Mouse (Mus musculus) heart, postnatal 10 days (tissue): ENCODE results near the gene Pdcd7. TPM values are rescaled to one million over a fixed set of nuclear protein-coding genes. Genes with fewer than 3 reads are reported as not detected.

Source experiments
- DNase-seq, 2 experiments: peaks; one replicate each; pipeline ENCODE4 v3.0.0; 2021
- intact Hi-C: fragments of 180-260 bp; cut with DNase I; formaldehyde crosslinking; loops from one replicate; pipeline ENCODE4 v1.15.1; 2025
- total RNA-seq, 2 experiments: library from RNA; stranded (reverse); gene quantifications; 2 replicates each; pipeline ENCODE4 v1.2.3; 2021

Gene Pdcd7
- total RNA-seq, 2 experiments from 2014 or later: 11.1 to 14.7 TPM

DNA sequence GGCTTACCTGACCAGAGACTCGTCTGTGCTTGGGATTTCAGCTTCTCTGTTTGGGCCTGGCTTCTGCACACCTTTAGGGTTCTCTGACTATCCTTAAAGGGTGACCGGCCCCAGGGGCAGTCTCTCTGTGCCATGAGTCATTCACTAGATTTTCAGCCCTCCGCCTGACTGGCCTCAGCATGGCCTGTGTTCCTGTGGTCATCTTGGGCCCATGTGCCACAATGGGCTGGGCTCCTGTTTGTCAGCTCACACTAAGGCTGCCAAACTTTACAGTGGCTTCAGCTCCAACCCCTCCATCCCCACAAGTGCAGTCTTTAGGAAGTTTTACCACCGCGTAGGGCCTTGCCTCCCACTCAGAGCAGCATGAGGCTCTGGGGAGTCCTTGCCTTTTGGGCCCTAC lies 7.3 kb downstream of the Pdcd7 start:
- no peak for DNase-seq
- intact Hi-C loops: no loop called here

GRCm38 (mm10) chr9:65356561-65356960 lies 10.7 kb downstream of the Pdcd7 start:
- no peak for DNase-seq
- intact Hi-C loops: no loop called here

GRCm38 (mm10) chr9:65356971-65357370 lies 11.1 kb downstream of the Pdcd7 start:
- DNase-seq: no peak
- intact Hi-C loops: no loop called here

DNA sequence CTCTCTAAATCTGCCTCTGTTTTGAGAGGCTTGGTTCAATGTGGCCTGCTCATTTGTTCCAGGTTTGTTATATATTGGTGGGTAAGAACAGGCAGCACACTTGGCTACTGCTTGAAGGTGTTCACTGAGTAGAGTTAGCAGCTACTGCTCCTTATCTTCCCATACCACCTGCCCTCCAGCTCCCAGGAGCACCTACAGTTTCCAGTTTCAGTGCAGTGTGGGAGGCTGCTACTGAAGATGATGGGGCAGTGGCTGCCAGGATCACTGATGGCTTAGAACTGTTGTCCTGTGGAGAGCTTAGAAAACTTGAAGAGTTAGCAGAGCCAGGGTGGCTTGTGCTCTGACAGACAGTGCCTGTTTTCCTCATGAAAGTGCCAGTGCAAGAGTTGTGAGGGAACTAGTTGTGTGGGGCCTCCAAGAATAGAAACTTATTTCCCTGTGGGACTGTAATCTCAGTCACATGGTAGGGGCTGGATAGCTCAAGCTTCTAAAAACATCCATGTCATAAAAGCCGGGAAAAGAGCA lies 13.1 kb downstream of the Pdcd7 start:
- intact Hi-C loops: no loop called here
- DNase-seq: peak; percentile 28 to 32

- no peak for DNase-seq
- intact Hi-C loops: no loop called here
Observed at GRCm38 (mm10) chr9:65360641-65361448, 14.9 kb downstream of the Pdcd7 start, which contains the start of gene Ubap1l. Ubap1l (plus strand) TSS chr9:65361041.

- intact Hi-C loops: no loop called here
- no peak for DNase-seq
Observed at GRCm38 (mm10) chr9:65363684-65364083, 17.8 kb downstream of the Pdcd7 start.

GRCm38 (mm10) chr9:65365721-65366120 lies 19.8 kb downstream of the Pdcd7 start:
- no peak for DNase-seq
- intact Hi-C loops: no loop called here

DNA sequence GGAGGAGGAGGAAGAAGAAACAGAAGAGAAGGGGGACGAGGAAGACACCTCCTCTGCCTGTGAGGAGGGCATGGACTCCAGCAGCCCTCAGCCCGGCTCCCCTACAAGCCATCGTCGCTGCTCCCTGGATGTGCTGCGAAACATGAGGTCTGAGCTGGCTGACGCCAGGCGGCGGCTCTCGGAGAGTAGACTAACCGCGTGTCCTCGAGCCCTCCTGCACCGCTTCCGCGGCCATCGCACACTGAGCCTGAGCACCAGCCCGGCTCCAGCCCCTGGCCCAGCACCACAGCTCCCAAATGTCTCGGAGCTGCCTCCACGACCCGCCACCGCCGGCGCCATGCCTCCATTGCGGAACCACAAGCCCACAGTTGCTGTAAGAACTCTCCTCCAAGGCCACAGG lies 25.9 kb downstream of the Pdcd7 start:
- intact Hi-C loops: loop anchor here (2.0 kb wide), 1 partner anchor 61 kb away; no protein-coding TSS in a partner anchor

DNA sequence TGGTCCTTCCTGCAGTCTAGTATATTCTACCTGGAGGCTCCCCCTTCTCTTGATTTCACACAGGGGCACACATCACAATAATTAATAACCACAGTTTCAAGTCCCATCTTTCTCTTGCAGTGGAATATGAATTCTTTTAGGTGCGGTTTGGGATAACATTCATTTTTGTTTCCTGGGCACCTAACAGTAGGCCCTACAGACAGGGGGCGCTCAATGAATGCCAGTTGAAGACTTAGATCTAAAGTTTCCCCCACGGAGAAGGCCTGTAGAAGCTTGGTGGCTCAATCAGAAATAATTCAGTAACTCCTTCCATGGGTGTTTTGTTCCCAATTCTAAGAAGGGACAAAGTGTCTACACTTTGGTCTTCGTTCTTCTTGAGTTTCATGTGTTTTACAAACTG lies 26.5 kb downstream of the Pdcd7 start:
- intact Hi-C loops: loop anchor here (2.0 kb wide), 1 partner anchor 60 kb away; no protein-coding TSS in a partner anchor
- peak in 1 of 2 experiments; percentile 68 for DNase-seq

More for the DNA sequence above, 25.9 kb downstream of the Pdcd7 start:
- DNase-seq: no peak

- intact Hi-C loops: no loop called here
- DNase-seq: peak; percentile 59 to 60
Observed at GRCm38 (mm10) chr9:65374468-65375162, 28.7 kb downstream of the Pdcd7 start.

DNA sequence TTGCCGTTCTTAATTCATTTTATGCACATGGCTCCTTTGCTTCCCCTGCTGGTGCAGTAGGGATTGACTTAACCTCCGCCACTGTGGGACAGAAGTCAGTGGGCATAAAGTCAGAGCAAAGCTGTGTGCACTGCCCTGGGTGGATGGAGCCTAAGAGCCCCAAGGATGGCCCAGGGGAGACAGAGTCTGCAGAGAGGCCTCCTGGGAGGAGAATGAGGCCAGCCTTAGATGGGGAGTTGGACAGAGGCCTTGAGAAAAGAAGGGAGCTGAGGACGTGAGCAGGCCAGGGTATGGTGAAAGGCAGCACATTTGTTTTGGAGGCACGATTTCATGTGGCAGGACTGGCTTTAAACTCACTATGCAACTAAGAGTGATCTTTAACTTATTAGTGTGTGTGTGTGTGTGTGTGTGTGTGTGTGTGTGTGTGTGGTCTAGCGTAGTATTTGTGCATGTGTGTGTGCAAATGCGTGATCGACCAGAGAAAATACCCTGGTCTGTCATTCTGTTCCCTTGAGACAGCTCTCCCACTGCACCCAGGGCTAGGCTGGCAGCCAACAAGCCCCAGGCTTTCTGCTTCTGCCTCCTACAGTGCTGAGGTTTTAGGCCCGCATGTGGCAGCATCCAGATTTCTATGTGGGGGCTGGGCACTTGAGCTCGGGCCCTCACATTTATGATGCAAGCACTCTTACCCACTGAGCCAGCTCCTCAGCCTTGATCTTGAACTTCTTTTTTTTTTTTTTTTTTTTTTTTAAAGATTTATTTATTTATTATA lies 29.4 kb downstream of the Pdcd7 start:
- DNase-seq: no peak
- intact Hi-C loops: no loop called here

DNA sequence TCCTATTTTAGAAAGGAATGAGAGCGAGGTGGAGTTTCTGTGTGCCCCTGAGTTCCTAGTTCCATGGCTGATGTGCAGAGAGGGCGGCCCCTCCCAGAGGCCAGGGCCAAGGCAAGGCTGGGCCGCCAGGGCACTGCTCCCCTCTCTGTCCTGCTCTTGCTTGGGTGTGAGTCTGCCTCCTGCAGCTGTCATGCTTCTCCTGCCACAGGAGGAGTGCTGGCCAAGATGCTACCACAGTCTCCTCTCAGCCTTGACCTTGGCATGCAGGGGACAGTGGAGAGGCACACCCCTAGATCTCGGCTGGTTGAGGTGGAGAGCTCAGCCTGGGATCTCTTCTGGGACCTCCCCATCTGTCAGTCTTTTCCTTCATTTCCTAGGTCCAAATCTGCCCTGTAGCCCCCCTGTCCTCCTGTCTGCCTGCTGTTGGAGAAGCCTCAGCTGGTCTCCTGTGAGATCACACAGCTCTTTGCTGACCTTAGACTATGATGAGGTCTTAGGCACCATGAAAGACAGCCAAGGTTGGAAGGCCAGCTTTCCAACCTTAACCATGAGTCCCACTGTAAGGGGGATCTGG lies 35.2 kb downstream of the Pdcd7 start:
- DNase-seq: no peak
- intact Hi-C loops: no loop called here

- no peak for DNase-seq
- intact Hi-C loops: no loop called here
Observed at GRCm38 (mm10) chr9:65382031-65382750, 36.3 kb downstream of the Pdcd7 start.

DNA sequence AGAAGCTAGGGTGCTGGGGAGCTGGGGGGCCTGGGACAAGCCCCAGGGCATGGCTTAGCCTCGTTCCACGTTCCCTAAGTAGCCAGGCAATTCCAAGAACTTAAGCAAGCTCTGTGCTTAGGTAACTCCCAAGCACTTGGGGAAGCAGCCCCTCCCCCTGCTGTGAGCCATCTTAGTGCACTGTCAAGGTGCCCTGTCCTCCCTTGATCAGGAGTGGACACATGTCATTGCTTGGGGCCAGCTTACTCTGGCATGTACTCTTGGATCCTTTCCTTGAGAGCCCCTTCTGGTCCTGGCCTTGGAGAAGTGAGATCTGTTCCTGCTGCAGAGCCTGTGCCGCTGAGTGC lies 36.8 kb downstream of the Pdcd7 start:
- intact Hi-C loops: no loop called here
- DNase-seq: no peak

- intact Hi-C loops: no loop called here
- DNase-seq: peak; percentile 60 to 61
Observed at GRCm38 (mm10) chr9:65384276-65384675, 38.4 kb downstream of the Pdcd7 start.

DNA sequence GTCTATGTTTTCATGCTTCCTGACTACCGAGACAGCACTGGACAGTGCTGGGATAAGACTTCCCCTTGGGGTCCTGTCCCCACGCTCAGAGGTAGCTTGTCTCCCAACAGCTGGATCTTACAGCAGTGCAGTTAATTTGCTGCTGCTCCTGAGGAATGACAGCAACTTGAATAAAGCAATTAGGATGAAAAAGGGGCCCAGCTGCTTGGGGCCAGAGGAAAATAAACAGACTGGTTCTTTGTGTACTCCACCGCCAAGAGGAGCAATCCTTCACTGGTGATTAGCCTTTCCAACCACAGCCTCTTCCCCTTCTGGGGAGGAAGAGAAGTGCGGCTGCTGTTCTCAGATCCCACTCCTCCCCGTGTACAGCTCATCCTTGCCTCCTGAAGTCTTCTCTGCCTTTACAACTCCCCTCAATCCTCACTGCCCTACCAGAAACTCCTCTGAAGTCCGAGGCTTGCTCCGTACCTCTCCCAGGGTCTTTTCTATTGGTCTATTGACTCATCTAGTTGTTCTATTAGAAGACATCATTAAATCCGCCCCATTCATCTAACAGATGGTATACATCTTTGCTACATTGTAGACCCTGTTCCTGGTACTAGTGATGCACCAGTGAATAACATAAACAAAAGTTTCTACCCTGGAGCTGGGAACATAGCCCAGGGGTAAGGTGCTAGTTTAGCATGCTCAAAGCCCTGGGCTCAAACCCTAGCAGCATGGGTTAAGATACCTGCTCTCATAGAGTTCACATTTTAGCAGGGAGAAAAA lies 40.7 kb downstream of the Pdcd7 start:
- intact Hi-C loops: no loop called here

GRCm38 (mm10) chr9:65390752-65391612 lies 45.1 kb downstream of the Pdcd7 start:
- intact Hi-C loops: loop anchor here (5.0 kb wide), 1 partner anchor 196 kb away; the partner anchor contains the start of gene Pif1
- DNase-seq: peak in 1 of 2 experiments; percentile 51

More for the DNA sequence above, 40.7 kb downstream of the Pdcd7 start:
- DNase-seq: no peak

DNA sequence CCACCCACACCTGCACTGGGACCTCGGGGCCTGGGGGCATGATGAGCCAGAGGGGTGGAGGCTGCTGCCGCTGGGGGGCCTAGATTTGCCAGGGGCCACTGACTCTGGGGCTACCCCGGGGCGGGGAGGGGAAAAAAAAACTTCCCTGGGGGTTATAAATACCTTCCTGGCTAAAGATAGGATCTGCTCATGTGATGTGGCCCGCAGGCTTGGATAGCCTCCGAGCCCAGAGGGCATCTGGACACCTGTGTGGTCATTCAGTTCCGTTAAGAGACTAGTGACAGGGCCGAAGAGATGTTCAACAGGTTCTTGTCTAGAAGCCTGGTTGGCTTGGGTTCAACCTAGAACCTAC lies 45.7 kb downstream of the Pdcd7 start, which contains the start of gene Kbtbd13:
TSS of gene Kbtbd13 (minus strand) at position 40 of the 352 bp plus-strand sequence.
- no peak for DNase-seq
- intact Hi-C loops: loop anchor here (5.0 kb wide), 1 partner anchor 196 kb away; the partner anchor contains the start of gene Pif1
